Mouse (Mus musculus) CD4-positive, CD25-positive, alpha-beta regulatory T cell, adult 4 months (primary cell): ENCODE measurements around the gene Gm10718. TPM values are rescaled to one million over a fixed set of nuclear protein-coding genes. Genes with fewer than 3 reads are reported as not detected.
"Not testable (repeated sequence)": the region's sequence is repeated elsewhere in the genome, so short reads cannot be mapped to it uniquely, and the experiment has no call there.

ENCODE experiments used
- ATAC-seq: one replicate; pipeline ENCODE4 v1.8.0; 2017
- polyA plus RNA-seq, 2 experiments: library from polyadenylated mRNA; unstranded; fragments of 100-300 nt; shearing (Covaris generic); gene quantifications; one replicate each; pipeline ENCODE4 v1.2.1; 2017

Gm10718 gene
- polyA plus RNA-seq, 2 experiments from 2014 or later, result 1.7 TPM; not detected in 1

DNA sequence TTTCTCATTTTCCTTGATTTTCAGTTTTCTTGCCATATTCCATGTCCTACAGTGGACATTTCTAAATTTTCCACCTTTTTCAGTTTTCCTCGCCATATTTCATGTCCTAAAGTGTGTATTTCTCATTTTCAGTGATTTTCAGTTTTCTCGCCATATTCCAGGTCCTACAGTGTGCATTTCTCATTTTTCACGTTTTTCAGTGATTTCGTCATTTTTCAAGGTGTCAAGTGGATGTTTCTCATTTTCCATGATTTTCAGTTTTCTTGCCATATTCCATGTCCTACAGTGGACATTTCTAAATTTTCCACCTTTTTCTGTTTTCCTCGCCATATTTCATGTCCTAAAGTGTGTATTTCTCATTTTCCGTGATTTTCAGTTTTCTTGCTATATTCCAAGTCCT lies 2.3 kb downstream of the Gm10718 start:
- ATAC-seq, result peak; percentile 4

DNA sequence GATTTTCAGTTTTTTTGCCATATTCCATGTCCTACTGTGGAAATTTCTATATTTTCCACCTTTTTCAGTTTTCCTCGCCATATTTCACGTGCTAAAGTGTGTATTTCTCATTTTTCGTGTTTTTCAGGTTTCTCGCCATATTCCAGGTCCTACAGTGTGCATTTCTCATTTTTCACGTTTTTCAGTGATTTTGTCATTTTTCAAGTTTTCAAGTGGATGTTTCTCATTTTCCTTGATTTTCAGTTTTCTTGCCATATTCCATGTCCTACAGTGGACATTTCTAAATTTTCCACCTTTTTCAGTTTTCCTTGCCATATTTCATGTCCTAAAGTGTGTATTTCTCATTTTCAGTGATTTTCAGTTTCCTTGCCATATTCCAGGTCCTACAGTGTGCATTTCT lies 2.8 kb downstream of the Gm10718 start:
- ATAC-seq, result not testable (repeated sequence)

DNA sequence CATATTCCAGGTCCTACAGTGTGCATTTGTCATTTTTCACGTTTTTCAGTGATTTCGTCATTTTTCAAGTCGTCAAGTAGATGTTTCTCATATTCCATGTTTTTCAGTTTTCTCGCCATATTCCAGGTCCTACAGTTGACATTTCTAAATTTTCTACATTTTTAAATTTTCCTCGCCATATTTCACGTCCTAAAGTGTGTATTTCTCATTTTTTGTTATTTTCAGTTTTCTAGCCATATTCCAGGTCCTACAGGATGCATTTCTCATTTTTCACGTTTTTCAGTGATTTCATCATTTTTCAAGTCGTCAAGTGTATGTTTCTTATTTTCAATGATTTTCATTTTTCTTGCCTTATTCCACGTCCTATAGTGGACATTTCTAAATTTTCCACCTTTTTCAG lies 3.4 kb downstream of the Gm10718 start:
- not testable (repeated sequence) for ATAC-seq

DNA sequence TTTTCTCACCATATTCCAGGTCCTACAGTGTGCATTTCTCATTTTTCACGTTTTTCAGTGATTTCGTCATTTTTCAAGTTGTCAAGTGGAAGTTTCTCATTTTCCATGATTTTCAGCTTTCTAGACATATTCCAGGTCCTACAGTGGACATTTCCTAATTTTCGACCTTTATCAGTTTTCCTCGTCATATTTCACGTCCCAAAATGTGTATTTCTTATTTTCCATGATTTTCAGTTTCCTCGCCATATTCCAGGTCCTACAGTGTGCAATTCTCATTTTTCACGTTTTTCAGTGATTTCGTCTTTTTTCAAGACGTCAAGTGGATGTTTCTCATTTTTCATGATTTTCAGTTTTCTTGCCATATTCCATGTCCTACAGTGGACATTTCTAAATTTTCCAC lies 3.9 kb downstream of the Gm10718 start:
- ATAC-seq, result not testable (repeated sequence)

DNA sequence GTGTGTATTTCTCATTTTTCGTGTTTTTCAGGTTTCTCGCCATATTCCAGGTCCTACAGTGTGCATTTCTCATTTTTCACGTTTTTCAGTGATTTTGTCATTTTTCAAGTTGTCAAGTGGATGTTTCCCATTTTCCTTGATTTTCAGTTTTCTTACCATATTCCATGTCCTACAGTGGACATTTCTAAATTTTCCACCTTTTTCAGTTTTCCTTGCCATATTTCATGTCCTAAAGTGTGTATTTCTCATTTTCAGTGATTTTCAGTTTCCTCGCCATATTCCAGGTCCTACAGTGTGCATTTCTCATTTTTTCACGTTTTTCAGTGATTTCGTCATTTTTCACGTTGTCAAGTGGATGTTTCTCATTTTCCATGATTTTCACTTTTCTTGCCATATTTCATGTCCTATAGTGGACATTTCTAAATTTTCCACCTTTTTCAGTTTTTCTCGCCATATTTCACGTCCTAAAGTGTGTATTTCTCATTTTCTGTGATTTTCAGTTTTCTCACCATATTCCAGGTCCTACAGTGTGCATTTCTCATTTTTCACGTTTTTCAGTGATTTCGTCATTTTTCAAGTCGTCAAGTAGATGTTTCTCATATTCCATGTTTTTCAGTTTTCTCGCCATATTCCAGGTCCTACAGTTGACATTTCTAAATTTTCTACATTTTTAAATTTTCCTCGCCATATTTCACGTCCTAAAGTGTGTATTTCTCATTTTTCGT lies 6.1 kb downstream of the Gm10718 start:
- ATAC-seq, result not testable (repeated sequence)

DNA sequence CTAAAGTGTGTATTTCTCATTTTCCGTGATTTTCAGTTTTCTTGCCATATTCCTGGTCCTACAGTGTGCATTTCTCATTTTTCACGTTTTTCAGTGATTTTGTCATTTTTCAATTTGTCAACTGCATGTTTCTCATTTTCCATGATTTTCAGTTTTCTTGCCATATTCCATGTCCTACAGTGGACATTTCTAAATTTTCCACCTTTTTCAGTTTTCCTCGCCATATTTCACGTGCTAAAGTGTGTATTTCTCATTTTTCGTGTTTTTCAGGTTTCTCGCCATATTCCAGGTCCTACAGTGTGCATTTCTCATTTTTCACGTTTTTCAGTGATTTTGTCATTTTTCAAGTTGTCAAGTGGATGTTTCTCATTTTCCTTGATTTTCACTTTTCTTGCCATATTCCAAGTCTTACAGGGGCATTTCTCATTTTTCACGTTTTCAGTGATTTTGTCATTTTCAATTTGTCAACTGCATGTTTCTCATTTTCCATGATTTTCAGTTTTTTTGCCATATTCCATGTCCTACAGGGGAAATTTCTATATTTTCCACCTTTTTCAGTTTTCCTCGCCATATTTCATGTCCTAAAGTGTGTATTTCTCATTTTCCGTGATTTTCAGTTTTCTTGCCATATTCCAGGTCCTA lies 7.5 kb downstream of the Gm10718 start:
- not testable (repeated sequence) for ATAC-seq

DNA sequence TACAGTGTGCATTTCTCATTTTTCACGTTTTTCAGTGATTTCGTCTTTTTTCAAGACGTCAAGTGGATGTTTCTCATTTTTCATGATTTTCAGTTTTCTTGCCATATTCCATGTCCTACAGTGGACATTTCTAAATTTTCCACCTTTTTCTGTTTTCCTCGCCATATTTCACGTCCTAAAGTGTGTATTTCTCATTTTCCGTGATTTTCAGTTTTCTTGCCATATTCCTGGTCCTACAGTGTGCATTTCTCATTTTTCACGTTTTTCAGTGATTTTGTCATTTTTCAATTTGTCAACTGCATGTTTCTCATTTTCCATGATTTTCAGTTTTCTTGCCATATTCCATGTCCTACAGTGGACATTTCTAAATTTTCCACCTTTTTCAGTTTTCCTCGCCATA lies 11.0 kb downstream of the Gm10718 start, which contains the start of gene Gm17535:
Gene Gm17535, plus strand, starts transcription at position 301 of the 400 bp plus-strand sequence.
- ATAC-seq, result not testable (repeated sequence)

DNA sequence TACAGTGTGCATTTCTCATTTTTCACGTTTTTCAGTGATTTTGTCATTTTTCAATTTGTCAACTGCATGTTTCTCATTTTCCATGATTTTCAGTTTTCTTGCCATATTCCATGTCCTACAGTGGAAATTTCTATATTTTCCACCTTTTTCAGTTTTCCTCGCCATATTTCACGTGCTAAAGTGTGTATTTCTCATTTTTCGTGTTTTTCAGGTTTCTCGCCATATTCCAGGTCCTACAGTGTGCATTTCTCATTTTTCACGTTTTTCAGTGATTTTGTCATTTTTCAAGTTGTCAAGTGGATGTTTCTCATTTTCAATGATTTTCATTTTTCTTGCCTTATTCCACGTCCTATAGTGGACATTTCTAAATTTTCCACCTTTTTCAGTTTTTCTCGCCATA lies 13.2 kb downstream of the Gm10718 start, which contains the start of gene Gm10715:
Gene Gm10715, plus strand, starts transcription at position 301 of the 400 bp plus-strand sequence.
- ATAC-seq, result not testable (repeated sequence)

DNA sequence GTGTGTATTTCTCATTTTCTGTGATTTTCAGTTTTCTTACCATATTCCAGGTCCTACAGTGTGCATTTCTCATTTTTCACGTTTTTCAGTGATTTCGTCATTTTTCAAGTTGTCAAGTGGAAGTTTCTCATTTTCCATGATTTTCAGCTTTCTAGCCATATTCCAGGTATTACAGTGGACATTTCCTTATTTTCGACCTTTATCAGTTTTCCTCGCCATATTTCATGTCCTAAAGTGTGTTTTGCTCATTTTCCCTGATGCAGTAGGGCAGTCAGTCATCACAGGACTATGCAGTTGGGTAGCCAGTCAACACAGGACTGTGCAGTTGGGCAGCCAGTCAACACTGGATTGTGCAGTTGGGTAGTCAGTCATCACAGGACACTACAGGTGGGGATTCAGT lies 14.8 kb downstream of the Gm10718 start:
- not testable (repeated sequence) for ATAC-seq

Other genes starting within 250 kb of the Gm10718 start
- not detected for gene Gm10722, start 22.6 kb upstream of the Gm10718 start, polyA plus RNA-seq
- gene Gm11168, start 20.2 kb upstream of the Gm10718 start, polyA plus RNA-seq, result 1 to 10 TPM in 1 of 2 experiments, not detected in 1; 2.6 TPM
- gene Gm10721, start 10.4 kb upstream of the Gm10718 start, polyA plus RNA-seq, result under 1 TPM in 1 of 2 experiments, not detected in 1; 0.83 TPM
- gene Gm10720, start 7.9 kb upstream of the Gm10718 start, polyA plus RNA-seq, result not detected
- 1 to 10 TPM in 1 of 2 experiments, not detected in 1; 1.8 TPM for gene Gm10719, start 6.1 kb upstream of the Gm10718 start, polyA plus RNA-seq
- 1 to 10 TPM; 2.0 to 7.1 TPM for gene Gm10717, start 1.9 kb downstream of the Gm10718 start, polyA plus RNA-seq
- not detected for gene Gm17535, start 11.1 kb downstream of the Gm10718 start, polyA plus RNA-seq
- gene Gm10715, start 13.3 kb downstream of the Gm10718 start, polyA plus RNA-seq, result not detected